In the genomic region with DNA sequence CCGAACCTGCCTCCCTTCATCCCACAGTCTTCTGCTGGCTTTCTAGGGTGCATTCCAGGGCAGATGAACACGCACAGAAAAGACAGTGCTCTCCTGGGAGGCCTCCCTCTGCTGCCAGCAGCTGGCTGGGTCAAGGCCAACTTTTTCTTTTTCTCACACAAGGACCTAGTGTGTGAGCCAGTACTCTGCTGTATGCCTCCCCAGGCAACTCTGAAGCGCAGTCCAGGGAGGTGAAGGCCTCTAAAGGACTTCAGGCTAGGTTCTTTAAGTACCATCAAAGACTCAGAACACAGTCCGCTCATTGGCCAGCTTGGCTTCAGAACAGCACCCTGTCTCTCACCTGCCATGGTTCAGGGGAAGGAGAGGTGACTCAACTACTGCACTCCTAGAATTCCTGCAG, we compare ENCODE assay signal across 11 mouse cellular contexts. TPM values are rescaled to one million over a fixed set of nuclear protein-coding genes. Genes with fewer than 3 reads are reported as not detected.
DNase-seq lines count a peak whose midpoint lies in the region; ATAC-seq and TF ChIP-seq lines count a peak whose summit lies in the region.
"Had no signal": no experiment of that assay in that cellular context is flagged by ENCODE, and none has a peak within 500 bp of the region (broad histone marks: within the 10 kb centered on the region; RNA-seq: fewer than 3 reads in every experiment).

No protein-coding gene starts in this region.

- no peak overlapping the region for H3K27ac ChIP-seq in heart, embryonic 11.5 days (ENCODE audit: low read depth, low read length)
- no peak overlapping the region for H3K27ac ChIP-seq in heart, postnatal 0 days (ENCODE audit: low read depth)
- no peak overlapping the region for H3K27ac ChIP-seq in liver, embryonic 12.5 days
- H3K27ac ChIP-seq: heart, embryonic 13.5 days; limb, embryonic 10.5 days; midbrain, embryonic 13.5 days had no signal

- 84% methylated on average over 4 of the region's 4 CpGs for WGBS in heart, embryonic 11.5 days (ENCODE audit: insufficient replicate concordance)
- 51% methylated on average over 4 of the region's 4 CpGs for WGBS in heart, postnatal 0 days
- 77% methylated on average over 4 of the region's 4 CpGs for WGBS in liver, embryonic 12.5 days (ENCODE audit: insufficient replicate concordance)

- H3K36me3 ChIP-seq in heart, embryonic 11.5 days (ENCODE audit: control insufficient read depth, insufficient read depth, low read length) = peaks cover 6% of the 10 kb centered on the region; the same call in 1 of the 2 replicates
- H3K36me3 ChIP-seq in heart, postnatal 0 days (replicated peaks; ENCODE audit: control insufficient read depth, insufficient read depth, low read length) = peaks cover 44% of the 10 kb centered on the region
- peaks cover 53% of the 10 kb centered on the region for H3K36me3 ChIP-seq in liver, embryonic 12.5 days

- H3K4me2 ChIP-seq in heart, embryonic 11.5 days = no peak overlapping the region
- no peak overlapping the region for H3K4me2 ChIP-seq in heart, postnatal 0 days (ENCODE audit: low read depth, low read length)
- H3K4me2 ChIP-seq in liver, embryonic 12.5 days = no peak overlapping the region
- H3K4me2 ChIP-seq: heart, embryonic 13.5 days; midbrain, embryonic 13.5 days had no signal

- H3K27me3 ChIP-seq in heart, embryonic 11.5 days (ENCODE audit: control insufficient read depth, insufficient read depth, low read length) = no peaks in the 10 kb centered on the region
- no peaks in the 10 kb centered on the region for H3K27me3 ChIP-seq in heart, postnatal 0 days (ENCODE audit: control insufficient read depth, insufficient read depth, low read length)
- no peaks in the 10 kb centered on the region for H3K27me3 ChIP-seq in liver, embryonic 12.5 days (replicated peaks)
- H3K27me3 ChIP-seq: heart, embryonic 13.5 days; midbrain, embryonic 13.5 days had no signal

- TF ChIP-seq EP300 in heart, postnatal 0 days (IDR thresholded peaks at IDR 0.05; ENCODE audit: low read depth) = no peak

- no peak for ATAC-seq in heart, embryonic 11.5 days (replicated peaks; ENCODE audit: insufficient number of reproducible peaks, low FRiP score, low TSS enrichment)
- ATAC-seq in heart, postnatal 0 days (ENCODE audit: insufficient read depth, low read depth) = no peak
- ATAC-seq in liver, embryonic 12.5 days = no peak
- ATAC-seq: midbrain, embryonic 13.5 days had no signal

- no peak for TF ChIP-seq CTCF in heart, postnatal 0 days (IDR thresholded peaks at IDR 0.05; ENCODE audit: low read depth)

- peak; percentile 64 to 71 for DNase-seq in heart, adult 18-20 months
- peak; percentile 70 to 72 for DNase-seq in right cerebral cortex, postnatal 10 days (ENCODE audit: low spot score in 2 of 2)
- DNase-seq in right cerebral cortex, postnatal 14 days = no peak
- DNase-seq in heart, postnatal 0 days (ENCODE audit: low spot score) = peak; percentile 11
- peak; percentile 26 for DNase-seq in telencephalon, adult 2 months (ENCODE audit: low read depth, low spot score)
- no peak for DNase-seq in cerebellum, postnatal 36 days

- no peak overlapping the region for H3K4me3 ChIP-seq in heart, embryonic 11.5 days (ENCODE audit: low read depth, low read length)
- no peak overlapping the region for H3K4me3 ChIP-seq in heart, postnatal 0 days (ENCODE audit: low read depth, low read length)
- H3K4me3 ChIP-seq in liver, embryonic 12.5 days = no peak overlapping the region
- H3K4me3 ChIP-seq: heart, embryonic 13.5 days; limb, embryonic 10.5 days; midbrain, embryonic 13.5 days had no signal

- no peak overlapping the region for H3K9ac ChIP-seq in heart, embryonic 11.5 days (ENCODE audit: low read depth, low read length)
- H3K9ac ChIP-seq in heart, postnatal 0 days (replicated peaks; ENCODE audit: low read depth, low read length) = no peak overlapping the region
- no peak overlapping the region for H3K9ac ChIP-seq in liver, embryonic 12.5 days
- H3K9ac ChIP-seq: heart, embryonic 13.5 days; midbrain, embryonic 13.5 days had no signal

- no peaks in the 10 kb centered on the region for H3K4me1 ChIP-seq in heart, embryonic 11.5 days (ENCODE audit: control insufficient read depth, insufficient read depth, low read length)
- H3K4me1 ChIP-seq in heart, postnatal 0 days (ENCODE audit: control insufficient read depth, insufficient read depth) = peaks cover 3% of the 10 kb centered on the region; the same call in 1 of the 2 replicates
- no peaks in the 10 kb centered on the region for H3K4me1 ChIP-seq in liver, embryonic 12.5 days
- H3K4me1 ChIP-seq: limb, embryonic 10.5 days; midbrain, embryonic 13.5 days had no signal

- H3K9me3 ChIP-seq in heart, embryonic 11.5 days (replicated peaks; ENCODE audit: control insufficient read depth, low read length) = no peaks in the 10 kb centered on the region
- H3K9me3 ChIP-seq in heart, postnatal 0 days (replicated peaks; ENCODE audit: control insufficient read depth, low read length) = no peaks in the 10 kb centered on the region
- H3K9me3 ChIP-seq in liver, embryonic 12.5 days (replicated peaks) = no peaks in the 10 kb centered on the region
- H3K9me3 ChIP-seq: heart, embryonic 13.5 days; limb, embryonic 10.5 days; midbrain, embryonic 13.5 days had no signal

RNA-seq across cellular contexts. Expression of gene Trpc4ap, which starts 15.1 kb away (rescaled TPM):
- total RNA-seq in heart, adult 18-20 months (2021) = 10 to 100 TPM; 89.4 to 90.2 TPM
- 92.4 and 102 TPM in 2 replicates for polyA plus RNA-seq in heart, embryonic 11.5 days (2014; fragmentation: Nextera tagmentation; extraction: Ambion mirVana)
- total RNA-seq in heart, postnatal 0 days (2014; rRNA removed; ENCODE audit: low replicate concordance) = 83.8 and 84.8 TPM in 2 replicates
- polyA plus RNA-seq in heart, postnatal 0 days (2015; fragmentation: Nextera tagmentation; extraction: Ambion mirVana) = 67.0 and 70.5 TPM in 2 replicates
- 78.5 and 80.9 TPM in 2 replicates for polyA plus RNA-seq in liver, embryonic 12.5 days (2016; fragmentation: Nextera tagmentation; extraction: Ambion mirVana)

RNA-seq across cellular contexts. Expression of gene Edem2, which starts 22.0 kb away (rescaled TPM):
- total RNA-seq in heart, adult 18-20 months (2021) = 1 to 10 TPM; 5.0 to 8.2 TPM
- 28.6 and 28.8 TPM in 2 replicates for polyA plus RNA-seq in heart, embryonic 11.5 days (2014; fragmentation: Nextera tagmentation; extraction: Ambion mirVana)
- 9.7 and 18.4 TPM in 2 replicates for total RNA-seq in heart, postnatal 0 days (2014; rRNA removed; ENCODE audit: low replicate concordance)
- 14.8 and 18.1 TPM in 2 replicates for polyA plus RNA-seq in heart, postnatal 0 days (2015; fragmentation: Nextera tagmentation; extraction: Ambion mirVana)
- 24.6 and 25.1 TPM in 2 replicates for polyA plus RNA-seq in liver, embryonic 12.5 days (2016; fragmentation: Nextera tagmentation; extraction: Ambion mirVana)

RNA-seq across cellular contexts. Expression of gene Gm17581, which starts 28.4 kb away (rescaled TPM):
- not detected for total RNA-seq in heart, adult 18-20 months (2021)
- not detected in 2 replicates for polyA plus RNA-seq in heart, embryonic 11.5 days (2014; fragmentation: Nextera tagmentation; extraction: Ambion mirVana)
- total RNA-seq in heart, postnatal 0 days (2014; rRNA removed; ENCODE audit: low replicate concordance) = not detected in 2 replicates
- polyA plus RNA-seq in heart, postnatal 0 days (2015; fragmentation: Nextera tagmentation; extraction: Ambion mirVana) = not detected in 2 replicates
- not detected in 2 replicates for polyA plus RNA-seq in liver, embryonic 12.5 days (2016; fragmentation: Nextera tagmentation; extraction: Ambion mirVana)
- polyA plus RNA-seq: heart, embryonic 13.5 days; limb, embryonic 10.5 days; midbrain, embryonic 13.5 days had no signal

RNA-seq across cellular contexts. Expression of gene Procr, which starts 43.7 kb away (rescaled TPM):
- 1 to 10 TPM; 2.4 to 4.8 TPM for total RNA-seq in heart, adult 18-20 months (2021)
- 8.6 and 9.2 TPM in 2 replicates for polyA plus RNA-seq in heart, embryonic 11.5 days (2014; fragmentation: Nextera tagmentation; extraction: Ambion mirVana)
- 3.4 and 9.3 TPM in 2 replicates for total RNA-seq in heart, postnatal 0 days (2014; rRNA removed; ENCODE audit: low replicate concordance)
- polyA plus RNA-seq in heart, postnatal 0 days (2015; fragmentation: Nextera tagmentation; extraction: Ambion mirVana) = 4.0 and 4.7 TPM in 2 replicates
- 1.2 and 1.5 TPM in 2 replicates for polyA plus RNA-seq in liver, embryonic 12.5 days (2016; fragmentation: Nextera tagmentation; extraction: Ambion mirVana)

Comparison
In these comparisons a context has a peak if more than half of its experiments do, and no peak if none do; other contexts are left out.
1. DNase-seq: peak in heart, adult 18-20 months (2 of 2), right cerebral cortex, postnatal 10 days (2 of 2), heart, postnatal 0 days (single experiment) and telencephalon, adult 2 months (single experiment); none in right cerebral cortex, postnatal 14 days (single experiment) and cerebellum, postnatal 36 days (0 of 2).